Mouse (Mus musculus) midbrain, embryonic 12.5 days (tissue): ENCODE measurements around the gene Mtmr6. TPM values are rescaled to one million over a fixed set of nuclear protein-coding genes. Genes with fewer than 3 reads are reported as not detected.

Source experiments
- ATAC-seq: fragments of 200-750 bp; cut with Nextera tagmentation; 2 replicates; pipeline ENCODE4 v1.8.0; 2017; ENCODE audit warnings: low read depth, moderate TSS enrichment, moderate library complexity; ENCODE audit not compliant: low FRiP score
- H3K27ac ChIP-seq: fragments of 300-500 bp; sonication (generic); replicated peaks from 2 replicates; pipeline ENCODE4 v1.5.1; 2016; ENCODE audit warnings: mild to moderate bottlenecking
- H3K27me3 ChIP-seq: fragments of 300-500 bp; sonication (generic); 2 replicates; pipeline ENCODE4 v1.6.1; 2016; ENCODE audit warnings: mild to moderate bottlenecking
- H3K36me3 ChIP-seq: fragments of 300-500 bp; sonication (generic); 2 replicates; pipeline ENCODE4 v1.6.1; 2016
- H3K4me1 ChIP-seq: fragments of 300-500 bp; sonication (generic); 2 replicates; pipeline ENCODE4 v1.6.1; 2016
- H3K4me2 ChIP-seq: fragments of 300-500 bp; sonication (generic); replicated peaks from 2 replicates; pipeline ENCODE4 v1.6.1; 2016; ENCODE audit warnings: mild to moderate bottlenecking, moderate library complexity
- H3K4me3 ChIP-seq: fragments of 300-500 bp; sonication (generic); 2 replicates; pipeline ENCODE4 v1.5.1; 2016; ENCODE audit warnings: mild to moderate bottlenecking
- H3K9ac ChIP-seq: fragments of 300-500 bp; sonication (generic); replicated peaks from 2 replicates; pipeline ENCODE4 v1.6.1; 2016; ENCODE audit warnings: mild to moderate bottlenecking, moderate library complexity
- H3K9me3 ChIP-seq: fragments of 300-500 bp; sonication (generic); 2 replicates; pipeline ENCODE4 v1.6.1; 2016; ENCODE audit warnings: mild to moderate bottlenecking
- WGBS: fragments of 180-500 bp; shearing (Covaris S2); methylation state at CpG from one replicate; pipeline ENCODE4 v1.1.7; 2016; 5-methylcytosine and 5-hydroxymethylcytosine counted together
- polyA plus RNA-seq: library from polyadenylated mRNA; unstranded; fragments of >200 nt; fragmentation: Nextera tagmentation; extraction: Ambion mirVana; gene quantifications from 2 replicates; pipeline ENCODE4 v1.2.1, GENCODE M21; 2016

The Mtmr6 gene
- polyA plus RNA-seq = 56.0 and 57.9 TPM in 2 replicates

GRCm38 (mm10) chr14:60264990-60265876, at the start of gene Mtmr6:
Mtmr6 (plus strand) TSS chr14:60265228.
- H3K9ac ChIP-seq = peak within 1 kb of the TSS; percentile 85
- H3K9me3 ChIP-seq = no peaks in the 10 kb centered on the region
- H3K27ac ChIP-seq = peak within 1 kb of the TSS; percentile 76
- H3K36me3 ChIP-seq = no peaks in the 10 kb centered on the region
- H3K4me1 ChIP-seq = peaks cover 14% of the 10 kb centered on the region
- under 1% methylated on average over 51 of the region's 51 CpGs for WGBS
- no peaks in the 10 kb centered on the region for H3K27me3 ChIP-seq
- ATAC-seq = peak; percentile 99
- H3K4me2 ChIP-seq = peak within 1 kb of the TSS; percentile 68
- peak within 1 kb of the TSS; percentile 83 for H3K4me3 ChIP-seq

- Histone ChIP-seq H3K27ac (no peak overlapping the region), H3K4me3 (no peak overlapping the region), H3K36me3 (peaks cover 28% of the 10 kb centered on the region), H3K4me2 (no peak overlapping the region), H3K4me1 (no peaks in the 10 kb centered on the region), H3K27me3 (no peaks in the 10 kb centered on the region), H3K9ac (no peak overlapping the region), H3K9me3 (no peaks in the 10 kb centered on the region)
- no peak for ATAC-seq
- WGBS = 97% methylated on average over 1 of the region's 1 CpGs
Observed at GRCm38 (mm10) chr14:60216125-60216524, 48.9 kb upstream of the Mtmr6 start.

- H3K9ac ChIP-seq = no peak overlapping the region
- ATAC-seq = no peak
- H3K9me3 ChIP-seq = no peaks in the 10 kb centered on the region
- H3K4me3 ChIP-seq = no peak overlapping the region
- peaks cover 33% of the 10 kb centered on the region for H3K36me3 ChIP-seq
- H3K27ac ChIP-seq = no peak overlapping the region
- 94% methylated on average over 4 of the region's 4 CpGs for WGBS
- no peaks in the 10 kb centered on the region for H3K4me1 ChIP-seq
- H3K27me3 ChIP-seq = no peaks in the 10 kb centered on the region
- H3K4me2 ChIP-seq = no peak overlapping the region
Observed at GRCm38 (mm10) chr14:60217616-60218015, 47.4 kb upstream of the Mtmr6 start.

- H3K9me3 ChIP-seq = no peaks in the 10 kb centered on the region
- no peak overlapping the region for H3K4me2 ChIP-seq
- 94% methylated on average over 10 of the region's 10 CpGs for WGBS
- no peaks in the 10 kb centered on the region for H3K27me3 ChIP-seq
- no peaks in the 10 kb centered on the region for H3K4me1 ChIP-seq
- no peak for ATAC-seq
- H3K27ac ChIP-seq = no peak overlapping the region
- H3K9ac ChIP-seq = no peak overlapping the region
- H3K36me3 ChIP-seq = peaks cover 33% of the 10 kb centered on the region
- H3K4me3 ChIP-seq = no peak overlapping the region
Observed at GRCm38 (mm10) chr14:60219886-60220285, 45.1 kb upstream of the Mtmr6 start.

GRCm38 (mm10) chr14:60238551-60238950, 26.5 kb upstream of the Mtmr6 start:
- Histone ChIP-seq H3K4me3 (no peak overlapping the region), H3K36me3 (peaks cover 54% of the 10 kb centered on the region), H3K4me1 (no peaks in the 10 kb centered on the region), H3K27me3 (no peaks in the 10 kb centered on the region), H3K9ac (no peak overlapping the region), H3K27ac (no peak overlapping the region), H3K9me3 (no peaks in the 10 kb centered on the region), H3K4me2 (no peak overlapping the region)
- 91% methylated on average over 3 of the region's 3 CpGs for WGBS
- no peak for ATAC-seq

- peaks cover 20% of the 10 kb centered on the region for H3K4me1 ChIP-seq
- H3K9ac ChIP-seq = peak overlapping the region; percentile 84
- peak overlapping the region; percentile 70 for H3K4me2 ChIP-seq
- 28% methylated on average over 8 of the region's 8 CpGs for WGBS
- no peak for ATAC-seq
- H3K36me3 ChIP-seq = no peaks in the 10 kb centered on the region
- peak overlapping the region; percentile 75 for H3K4me3 ChIP-seq
- no peak overlapping the region for H3K27ac ChIP-seq
- H3K9me3 ChIP-seq = no peaks in the 10 kb centered on the region
- H3K27me3 ChIP-seq = no peaks in the 10 kb centered on the region
Observed at GRCm38 (mm10) chr14:60250366-60250765, 14.7 kb upstream of the Mtmr6 start.

GRCm38 (mm10) chr14:60250879-60251278, 14.1 kb upstream of the Mtmr6 start:
- WGBS = 0% methylated on average over 39 of the region's 39 CpGs
- peaks cover 20% of the 10 kb centered on the region for H3K4me1 ChIP-seq
- peak overlapping the region; percentile 75 for H3K4me3 ChIP-seq
- peak overlapping the region; percentile 89 for H3K27ac ChIP-seq
- H3K27me3 ChIP-seq = no peaks in the 10 kb centered on the region
- no peaks in the 10 kb centered on the region for H3K36me3 ChIP-seq
- H3K9me3 ChIP-seq = no peaks in the 10 kb centered on the region
- H3K9ac ChIP-seq = peak overlapping the region; percentile 84
- ATAC-seq = peak; percentile 64
- H3K4me2 ChIP-seq = peak overlapping the region; percentile 70

- Histone ChIP-seq H3K4me1 (peaks cover 20% of the 10 kb centered on the region), H3K27me3 (no peaks in the 10 kb centered on the region), H3K9ac (peak within 1 kb of the TSS; percentile 84), H3K9me3 (no peaks in the 10 kb centered on the region), H3K36me3 (no peaks in the 10 kb centered on the region), H3K4me3 (peak within 1 kb of the TSS; percentile 75), H3K4me2 (peak within 1 kb of the TSS; percentile 70), H3K27ac (peak within 1 kb of the TSS; percentile 89)
- ATAC-seq = peak; percentile 99
- under 1% methylated on average over 62 of the region's 62 CpGs for WGBS
Observed at GRCm38 (mm10) chr14:60251281-60252003, 13.6 kb upstream of the Mtmr6 start, which contains the start of the genes Nupl1 and Gm49336. Nupl1 (minus strand) TSS chr14:60251431. Gm49336 (minus strand) TSS chr14:60251507.

GRCm38 (mm10) chr14:60252004-60253000, 12.7 kb upstream of the Mtmr6 start:
- peak; percentile 13; the same call in 1 of the 2 replicates for ATAC-seq
- 22% methylated on average over 15 of the region's 15 CpGs for WGBS
- Histone ChIP-seq H3K4me3 (peak overlapping the region; percentile 75), H3K4me2 (peak overlapping the region; percentile 70), H3K9me3 (no peaks in the 10 kb centered on the region), H3K4me1 (peaks cover 20% of the 10 kb centered on the region), H3K27ac (peak overlapping the region; percentile 89), H3K9ac (peak overlapping the region; percentile 84), H3K27me3 (no peaks in the 10 kb centered on the region), H3K36me3 (no peaks in the 10 kb centered on the region)

GRCm38 (mm10) chr14:60253466-60253865, 11.6 kb upstream of the Mtmr6 start:
- no peaks in the 10 kb centered on the region for H3K9me3 ChIP-seq
- no peaks in the 10 kb centered on the region for H3K36me3 ChIP-seq
- H3K4me3 ChIP-seq = no peak overlapping the region
- H3K4me1 ChIP-seq = peaks cover 20% of the 10 kb centered on the region
- WGBS = 94% methylated on average over 3 of the region's 3 CpGs
- ATAC-seq = no peak
- H3K27ac ChIP-seq = no peak overlapping the region
- H3K4me2 ChIP-seq = no peak overlapping the region
- no peaks in the 10 kb centered on the region for H3K27me3 ChIP-seq
- no peak overlapping the region for H3K9ac ChIP-seq

- no peak overlapping the region for H3K27ac ChIP-seq
- no peaks in the 10 kb centered on the region for H3K9me3 ChIP-seq
- no peaks in the 10 kb centered on the region for H3K27me3 ChIP-seq
- ATAC-seq = no peak
- H3K36me3 ChIP-seq = no peaks in the 10 kb centered on the region
- no peak overlapping the region for H3K4me3 ChIP-seq
- peaks cover 11% of the 10 kb centered on the region for H3K4me1 ChIP-seq
- no peak overlapping the region for H3K9ac ChIP-seq
- no peak overlapping the region for H3K4me2 ChIP-seq
Observed at GRCm38 (mm10) chr14:60254774-60255173, 10.3 kb upstream of the Mtmr6 start.
